Mouse (Mus musculus) megakaryocyte, embryonic 14.5 days (primary cell): ENCODE results near the gene Slc25a5. TPM values are rescaled to one million over a fixed set of nuclear protein-coding genes. Genes with fewer than 3 reads are reported as not detected.

Experiments
- H3K27me3 ChIP-seq: replicated peaks from 2 replicates; pipeline ENCODE3; 2012; ENCODE audit warnings: inconsistent platforms
- H3K36me3 ChIP-seq: replicated peaks from 2 replicates; pipeline ENCODE3; 2012; ENCODE audit warnings: low read length, inconsistent platforms, mixed read lengths
- H3K4me1 ChIP-seq: 2 replicates; pipeline ENCODE4 v1.6.1; 2012; ENCODE audit warnings: inconsistent platforms
- H3K4me3 ChIP-seq: replicated peaks from 2 replicates; pipeline ENCODE3; 2012; ENCODE audit warnings: moderate library complexity, mild to moderate bottlenecking, inconsistent platforms
- H3K9me3 ChIP-seq: 2 replicates; pipeline ENCODE4 v1.6.1; 2012; ENCODE audit warnings: inconsistent platforms
- FLI1 ChIP-seq: IDR thresholded peaks from 2 replicates; pipeline ENCODE4 v1.6.1; 2012; ENCODE audit warnings: low read length, inconsistent platforms, mixed read lengths
- GATA1 ChIP-seq: IDR thresholded peaks from 3 replicates; pipeline ENCODE4 v1.6.1; 2012; ENCODE audit warnings: mixed read lengths, low read length, inconsistent platforms, borderline replicate concordance
- polyA plus RNA-seq: library from polyadenylated mRNA; stranded (reverse); fragments of >175 nt; gene quantifications from 2 replicates; pipeline ENCODE4 v1.2.3, GENCODE M21; 2012; ENCODE audit warnings: low replicate concordance; ENCODE audit not compliant: insufficient read depth

Slc25a5 gene
- polyA plus RNA-seq, 1 experiment = 23.0 TPM

- no peaks in the 10 kb centered on the region for H3K9me3 ChIP-seq
- H3K27me3 ChIP-seq = peaks cover 7% of the 10 kb centered on the region
- TF ChIP-seq GATA1 = no peak
- TF ChIP-seq FLI1 = no peak
- peaks cover 19% of the 10 kb centered on the region for H3K4me1 ChIP-seq
- no peak overlapping the region for H3K4me3 ChIP-seq
- no peaks in the 10 kb centered on the region for H3K36me3 ChIP-seq
Observed at GRCm38 (mm10) chrX:36833397-36834084, 38.1 kb downstream of the Slc25a5 start.

- H3K4me1 ChIP-seq = peaks cover 23% of the 10 kb centered on the region
- no peaks in the 10 kb centered on the region for H3K9me3 ChIP-seq
- H3K27me3 ChIP-seq = peaks cover 7% of the 10 kb centered on the region
- H3K4me3 ChIP-seq = no peak overlapping the region
- peaks cover 4% of the 10 kb centered on the region for H3K36me3 ChIP-seq
- no peak for TF ChIP-seq FLI1
- no peak for TF ChIP-seq GATA1
Observed at GRCm38 (mm10) chrX:36837069-36837676, 41.7 kb downstream of the Slc25a5 start.

- H3K4me1 ChIP-seq = peaks cover 25% of the 10 kb centered on the region
- no peaks in the 10 kb centered on the region for H3K9me3 ChIP-seq
- TF ChIP-seq FLI1 (no peak), GATA1 (no peak)
- no peaks in the 10 kb centered on the region for H3K27me3 ChIP-seq
- no peak overlapping the region for H3K4me3 ChIP-seq
- peaks cover 4% of the 10 kb centered on the region for H3K36me3 ChIP-seq
Observed at GRCm38 (mm10) chrX:36839391-36839790, 43.9 kb downstream of the Slc25a5 start.

- no peaks in the 10 kb centered on the region for H3K9me3 ChIP-seq
- no peak overlapping the region for H3K4me3 ChIP-seq
- H3K27me3 ChIP-seq = no peaks in the 10 kb centered on the region
- TF ChIP-seq FLI1 (no peak), GATA1 (no peak)
- H3K36me3 ChIP-seq = peaks cover 4% of the 10 kb centered on the region
- H3K4me1 ChIP-seq = peaks cover 25% of the 10 kb centered on the region
Observed at GRCm38 (mm10) chrX:36841698-36842097, 46.2 kb downstream of the Slc25a5 start.

- no peaks in the 10 kb centered on the region for H3K27me3 ChIP-seq
- peaks cover 25% of the 10 kb centered on the region for H3K4me1 ChIP-seq
- no peak overlapping the region for H3K4me3 ChIP-seq
- H3K9me3 ChIP-seq = no peaks in the 10 kb centered on the region
- no peak for TF ChIP-seq FLI1
- TF ChIP-seq GATA1 = no peak
- peaks cover 7% of the 10 kb centered on the region for H3K36me3 ChIP-seq
Observed at GRCm38 (mm10) chrX:36843346-36843990, 48.0 kb downstream of the Slc25a5 start.

GRCm38 (mm10) chrX:36847152-36847551, 51.7 kb downstream of the Slc25a5 start:
- Histone ChIP-seq H3K4me1 (peaks cover 2% of the 10 kb centered on the region), H3K36me3 (peaks cover 9% of the 10 kb centered on the region), H3K9me3 (no peaks in the 10 kb centered on the region), H3K4me3 (no peak overlapping the region), H3K27me3 (no peaks in the 10 kb centered on the region)
- TF ChIP-seq FLI1 = no peak
- TF ChIP-seq GATA1 = no peak

Other genes starting within 250 kb of the Slc25a5 start
- 104 and 182 TPM in 2 replicates for gene Pgrmc1, start 197.4 kb upstream of the Slc25a5 start, polyA plus RNA-seq
- gene Akap17b, start 150.3 kb upstream of the Slc25a5 start, polyA plus RNA-seq = 0.49 TPM in 1 of 2 replicates, not detected in the other
- 2.6 TPM in 1 of 2 replicates, not detected in the other for gene Slc25a43, start 52.0 kb upstream of the Slc25a5 start, polyA plus RNA-seq
- 206 and 276 TPM in 2 replicates for gene Ube2a, start 78.2 kb downstream of the Slc25a5 start, polyA plus RNA-seq
- 0.46 TPM in 1 of 2 replicates, not detected in the other for gene C330007P06Rik, start 78.5 kb downstream of the Slc25a5 start, polyA plus RNA-seq
- 0.34 TPM in 1 of 2 replicates, not detected in the other for gene Nkrf, start 107.2 kb downstream of the Slc25a5 start, polyA plus RNA-seq
- 0.92 and 3.7 TPM in 2 replicates for gene Sept6, start 196.1 kb downstream of the Slc25a5 start, polyA plus RNA-seq